Mouse (Mus musculus): Measurements from ENCODE around the gene Osbpl10. TPM values are rescaled to one million over a fixed set of nuclear protein-coding genes. Genes with fewer than 3 reads are reported as not detected.

The Osbpl10 gene
- polyA plus RNA-seq, 1 experiment from 2014 or later = 1.4 TPM

- Histone ChIP-seq H3K27me3 (ENCODE audit: control insufficient read depth, insufficient read depth, low read length) (no peaks in the 10 kb centered on the region), H3K9ac (ENCODE audit: low read length) (no peak overlapping the region; the same call in 1 of the 2 replicates), H3K4me3 (replicated peaks; ENCODE audit: low read length) (no peak overlapping the region), H3K9me3 (replicated peaks; ENCODE audit: control insufficient read depth, low read length) (no peaks in the 10 kb centered on the region), H3K27ac (ENCODE audit: low read length) (no peak overlapping the region), H3K36me3 (ENCODE audit: control insufficient read depth, insufficient read depth, low read length) (no peaks in the 10 kb centered on the region), H3K4me2 (ENCODE audit: low read depth, low read length) (no peak overlapping the region), H3K4me1 (ENCODE audit: control insufficient read depth, insufficient read depth, low read length) (no peaks in the 10 kb centered on the region; the same call in 1 of the 2 replicates)
- no peak for ATAC-seq (ENCODE audit: insufficient read depth, low FRiP score)
- 61% methylated on average over 16 of the region's 16 CpGs for WGBS
Observed at GRCm38 (mm10) chr9:115045087-115045800, 66.9 kb downstream of the Osbpl10 start.

DNA sequence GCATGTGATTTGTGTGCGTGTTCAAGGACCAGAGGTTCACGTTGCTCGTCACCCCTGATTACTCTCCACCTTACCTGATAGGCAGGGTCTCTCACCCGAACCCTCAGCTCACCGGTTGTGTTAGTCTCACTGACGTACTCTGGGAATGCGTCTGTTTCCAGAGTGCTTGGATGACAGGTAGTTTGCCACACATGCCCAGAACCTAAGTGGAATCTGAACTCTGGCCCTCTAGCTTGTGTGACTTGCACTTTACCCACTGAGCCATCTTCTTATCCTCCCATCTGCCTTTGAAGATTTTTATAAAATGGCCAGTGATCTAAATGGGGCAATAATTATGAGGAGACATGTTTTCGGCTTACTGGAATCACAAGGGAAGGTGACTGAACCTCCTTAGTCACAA, 68.3 kb downstream of the Osbpl10 start:
- WGBS = 84% methylated on average over 8 of the region's 8 CpGs
- no peak overlapping the region for H3K27ac ChIP-seq (ENCODE audit: low read length)

GRCm38 (mm10) chr9:115048340-115048739, 70.0 kb downstream of the Osbpl10 start:
- Histone ChIP-seq H3K27ac (ENCODE audit: low read length) (no peak overlapping the region), H3K9ac (ENCODE audit: low read length) (no peak overlapping the region), H3K4me2 (ENCODE audit: low read depth, low read length) (no peak overlapping the region), H3K4me3 (replicated peaks; ENCODE audit: low read length) (no peak overlapping the region), H3K27me3 (ENCODE audit: control insufficient read depth, insufficient read depth, low read length) (no peaks in the 10 kb centered on the region), H3K9me3 (replicated peaks; ENCODE audit: control insufficient read depth, low read length) (no peaks in the 10 kb centered on the region), H3K4me1 (ENCODE audit: control insufficient read depth, insufficient read depth, low read length) (peaks cover 3% of the 10 kb centered on the region; the same call in 1 of the 2 replicates), H3K36me3 (ENCODE audit: control insufficient read depth, insufficient read depth, low read length) (no peaks in the 10 kb centered on the region)
- ATAC-seq (ENCODE audit: insufficient read depth, low FRiP score) = no peak
- 54% methylated on average over 10 of the region's 10 CpGs for WGBS

More for the DNA sequence above, 68.3 kb downstream of the Osbpl10 start:
- Histone ChIP-seq H3K9ac (ENCODE audit: low read length) (no peak overlapping the region), H3K4me3 (replicated peaks; ENCODE audit: low read length) (no peak overlapping the region), H3K36me3 (ENCODE audit: control insufficient read depth, insufficient read depth, low read length) (no peaks in the 10 kb centered on the region), H3K4me1 (ENCODE audit: control insufficient read depth, insufficient read depth, low read length) (peaks cover 3% of the 10 kb centered on the region; the same call in 1 of the 2 replicates), H3K4me2 (ENCODE audit: low read depth, low read length) (no peak overlapping the region), H3K27me3 (ENCODE audit: control insufficient read depth, insufficient read depth, low read length) (no peaks in the 10 kb centered on the region), H3K9me3 (replicated peaks; ENCODE audit: control insufficient read depth, low read length) (no peaks in the 10 kb centered on the region)
- ATAC-seq (ENCODE audit: insufficient read depth, low FRiP score) = no peak

- no peak; the same call in 1 of the 2 replicates for ATAC-seq (ENCODE audit: insufficient read depth, low FRiP score)
- Histone ChIP-seq H3K4me1 (ENCODE audit: control insufficient read depth, insufficient read depth, low read length) (peaks cover 3% of the 10 kb centered on the region; the same call in 1 of the 2 replicates), H3K27ac (ENCODE audit: low read length) (no peak overlapping the region), H3K27me3 (ENCODE audit: control insufficient read depth, insufficient read depth, low read length) (no peaks in the 10 kb centered on the region), H3K9ac (ENCODE audit: low read length) (no peak overlapping the region), H3K9me3 (replicated peaks; ENCODE audit: control insufficient read depth, low read length) (no peaks in the 10 kb centered on the region), H3K36me3 (ENCODE audit: control insufficient read depth, insufficient read depth, low read length) (no peaks in the 10 kb centered on the region), H3K4me2 (ENCODE audit: low read depth, low read length) (no peak overlapping the region), H3K4me3 (replicated peaks; ENCODE audit: low read length) (no peak overlapping the region)
- 64% methylated on average over 7 of the region's 7 CpGs for WGBS
Observed at GRCm38 (mm10) chr9:115048861-115049260, 70.5 kb downstream of the Osbpl10 start.

DNA sequence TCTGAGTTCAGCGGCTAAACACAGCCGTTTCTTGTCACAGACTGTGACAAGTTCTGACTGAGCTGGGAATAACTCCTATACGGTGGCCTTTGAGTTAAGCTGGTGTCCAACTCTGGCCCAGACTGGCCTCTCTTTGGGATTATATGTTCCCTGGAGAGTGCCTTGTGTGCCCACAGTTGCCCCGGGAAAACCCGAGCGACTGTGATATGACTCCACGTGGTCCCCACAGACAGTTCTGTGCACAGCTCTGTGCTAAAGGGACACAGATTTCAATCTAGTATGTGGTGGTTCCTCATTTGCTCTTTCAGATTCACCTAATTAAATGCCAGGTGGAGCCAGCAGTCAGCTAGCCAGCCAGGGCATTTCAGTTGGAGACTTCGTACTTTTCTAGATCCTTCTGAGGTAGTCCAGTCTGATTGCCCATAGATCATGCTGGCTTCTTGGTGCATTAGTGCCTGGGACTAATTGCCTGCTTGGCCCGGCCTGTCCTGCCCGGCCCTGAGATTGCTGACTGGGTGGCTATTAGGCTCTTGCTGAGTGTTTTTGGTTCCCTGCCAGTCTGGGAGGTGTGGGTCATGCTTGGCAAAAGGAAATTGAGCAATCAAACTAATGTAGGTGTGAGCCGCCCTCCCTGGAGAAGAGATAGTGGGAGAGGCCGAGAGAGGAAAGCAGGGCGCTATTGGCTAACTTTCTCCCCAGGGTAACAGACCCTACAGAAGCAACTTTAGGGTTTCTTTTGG, 71.8 kb downstream of the Osbpl10 start:
- WGBS = 69% methylated on average over 13 of the region's 13 CpGs
- Histone ChIP-seq H3K4me2 (ENCODE audit: low read depth, low read length) (no peak overlapping the region), H3K4me3 (replicated peaks; ENCODE audit: low read length) (no peak overlapping the region), H3K9ac (ENCODE audit: low read length) (no peak overlapping the region), H3K9me3 (replicated peaks; ENCODE audit: control insufficient read depth, low read length) (no peaks in the 10 kb centered on the region), H3K27me3 (ENCODE audit: control insufficient read depth, insufficient read depth, low read length) (no peaks in the 10 kb centered on the region), H3K27ac (ENCODE audit: low read length) (no peak overlapping the region), H3K36me3 (ENCODE audit: control insufficient read depth, insufficient read depth, low read length) (no peaks in the 10 kb centered on the region), H3K4me1 (ENCODE audit: control insufficient read depth, insufficient read depth, low read length) (peaks cover 3% of the 10 kb centered on the region; the same call in 1 of the 2 replicates)
- ATAC-seq (ENCODE audit: insufficient read depth, low FRiP score) = peak; percentile 53; the same call in 1 of the 2 replicates

DNA sequence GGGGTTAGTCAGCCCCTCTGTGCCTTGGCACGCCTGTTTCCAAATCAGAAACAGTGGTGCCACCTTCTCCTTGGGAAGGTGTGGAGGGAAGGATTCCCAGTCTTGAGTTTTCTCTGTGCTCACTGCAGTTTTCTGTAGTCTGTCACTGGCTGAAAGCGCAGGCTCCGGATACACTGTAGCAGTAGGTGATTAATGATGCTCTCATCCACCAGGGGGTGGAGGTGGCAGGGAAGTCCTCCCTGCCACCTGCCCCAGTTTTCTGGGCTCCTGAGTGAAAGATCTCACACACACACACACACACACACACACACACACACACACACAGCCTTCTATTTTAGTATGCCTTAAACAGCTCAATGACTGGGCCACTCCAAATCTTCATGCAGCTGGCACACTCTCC, 73.6 kb downstream of the Osbpl10 start:
- Histone ChIP-seq H3K4me1 (ENCODE audit: control insufficient read depth, insufficient read depth, low read length) (peaks cover 3% of the 10 kb centered on the region; the same call in 1 of the 2 replicates), H3K27ac (ENCODE audit: low read length) (no peak overlapping the region), H3K27me3 (ENCODE audit: control insufficient read depth, insufficient read depth, low read length) (no peaks in the 10 kb centered on the region), H3K9ac (ENCODE audit: low read length) (no peak overlapping the region), H3K9me3 (replicated peaks; ENCODE audit: control insufficient read depth, low read length) (no peaks in the 10 kb centered on the region), H3K4me3 (replicated peaks; ENCODE audit: low read length) (no peak overlapping the region), H3K4me2 (ENCODE audit: low read depth, low read length) (no peak overlapping the region), H3K36me3 (ENCODE audit: control insufficient read depth, insufficient read depth, low read length) (no peaks in the 10 kb centered on the region)
- WGBS = 58% methylated on average over 3 of the region's 3 CpGs
- ATAC-seq (ENCODE audit: insufficient read depth, low FRiP score) = no peak

DNA sequence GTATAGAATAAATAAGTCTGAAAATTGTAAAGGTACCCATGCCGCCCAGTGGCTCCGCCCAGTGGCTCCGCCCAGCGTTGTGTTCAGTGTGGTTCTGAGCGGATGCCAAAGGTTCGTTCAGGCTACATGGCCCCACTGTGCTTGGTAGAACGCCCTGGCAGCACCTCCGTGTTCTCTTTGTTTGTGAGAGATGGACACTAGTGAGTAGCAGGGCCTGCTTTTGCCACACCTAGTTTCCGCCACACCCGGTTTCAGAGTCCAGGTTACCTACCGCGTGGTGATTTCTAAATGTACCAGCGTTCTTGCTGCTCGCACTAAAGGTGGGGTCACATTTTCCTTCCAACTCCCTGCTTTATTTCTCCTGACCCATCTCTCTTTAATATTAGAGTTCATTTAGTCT, 75.4 kb downstream of the Osbpl10 start:
- Histone ChIP-seq H3K9me3 (replicated peaks; ENCODE audit: control insufficient read depth, low read length) (no peaks in the 10 kb centered on the region), H3K36me3 (ENCODE audit: control insufficient read depth, insufficient read depth, low read length) (no peaks in the 10 kb centered on the region), H3K27ac (ENCODE audit: low read length) (no peak overlapping the region; the same call in 1 of the 2 replicates), H3K4me1 (ENCODE audit: control insufficient read depth, insufficient read depth, low read length) (peaks cover 3% of the 10 kb centered on the region; the same call in 1 of the 2 replicates), H3K4me2 (ENCODE audit: low read depth, low read length) (no peak overlapping the region), H3K9ac (ENCODE audit: low read length) (no peak overlapping the region), H3K4me3 (replicated peaks; ENCODE audit: low read length) (no peak overlapping the region), H3K27me3 (ENCODE audit: control insufficient read depth, insufficient read depth, low read length) (no peaks in the 10 kb centered on the region)
- peak; percentile 68 for ATAC-seq (ENCODE audit: insufficient read depth, low FRiP score)
- 80% methylated on average over 14 of the region's 14 CpGs for WGBS

DNA sequence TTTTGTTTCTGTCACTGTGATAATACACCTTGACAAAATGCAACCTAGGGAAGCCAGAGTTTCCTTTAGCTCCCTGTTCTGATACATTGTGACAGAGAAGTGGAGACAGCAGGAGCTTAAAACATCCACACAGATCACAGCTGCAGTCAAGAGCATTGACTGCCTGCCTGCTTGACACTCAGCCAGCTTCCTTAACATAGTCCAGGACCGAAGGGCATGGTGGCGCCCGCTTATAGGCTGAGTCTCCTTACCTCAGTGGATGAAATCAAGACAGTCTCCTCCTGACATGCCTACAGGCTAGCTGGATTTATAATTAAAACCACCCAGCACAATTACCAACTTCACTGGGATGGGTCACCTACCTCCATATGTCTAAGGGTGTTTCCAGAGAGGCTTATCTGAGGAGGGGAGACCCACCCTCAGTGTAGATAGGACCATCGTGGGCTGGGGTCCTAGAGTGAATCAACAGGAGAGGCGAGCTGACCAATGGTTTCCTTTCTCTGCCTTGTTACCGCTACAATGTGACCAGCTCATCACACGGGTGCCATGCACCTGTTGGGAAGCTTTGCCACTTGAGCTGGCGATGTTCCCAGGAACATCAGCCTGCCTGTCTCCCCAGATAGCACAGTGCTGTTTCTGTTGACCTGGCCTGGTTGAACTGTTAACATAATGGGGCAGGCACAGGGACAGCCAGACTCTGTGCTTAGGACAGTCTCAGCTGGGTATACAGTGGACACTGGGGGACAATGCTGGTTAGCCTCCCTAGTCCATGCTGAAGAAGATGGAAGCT, 76.9 kb downstream of the Osbpl10 start:
- 81% methylated on average over 8 of the region's 8 CpGs for WGBS
- Histone ChIP-seq H3K4me2 (ENCODE audit: low read depth, low read length) (no peak overlapping the region), H3K36me3 (ENCODE audit: control insufficient read depth, insufficient read depth, low read length) (no peaks in the 10 kb centered on the region), H3K9ac (ENCODE audit: low read length) (no peak overlapping the region), H3K27me3 (ENCODE audit: control insufficient read depth, insufficient read depth, low read length) (no peaks in the 10 kb centered on the region), H3K4me1 (ENCODE audit: control insufficient read depth, insufficient read depth, low read length) (peaks cover 3% of the 10 kb centered on the region; the same call in 1 of the 2 replicates), H3K4me3 (replicated peaks; ENCODE audit: low read length) (no peak overlapping the region), H3K9me3 (replicated peaks; ENCODE audit: control insufficient read depth, low read length) (no peaks in the 10 kb centered on the region), H3K27ac (ENCODE audit: low read length) (no peak overlapping the region)
- no peak for ATAC-seq (ENCODE audit: insufficient read depth, low FRiP score)

All from stomach, embryonic 16.5 days (tissue).